Mouse (Mus musculus) limb, embryonic 13.5 days (tissue): ENCODE measurements around the gene Apela. TPM values are rescaled to one million over a fixed set of nuclear protein-coding genes. Genes with fewer than 3 reads are reported as not detected.

ENCODE experiments used
- ATAC-seq: fragments of 200-750 bp; cut with Nextera tagmentation; 2 replicates; pipeline ENCODE4 v1.8.0; 2017; ENCODE audit warnings: low read depth, moderate number of reproducible peaks, moderate TSS enrichment; ENCODE audit not compliant: low FRiP score
- H3K27ac ChIP-seq: fragments of 300-500 bp; sonication (generic); 2 replicates; pipeline ENCODE4 v1.5.1; 2015; ENCODE audit warnings: inconsistent platforms, mild to moderate bottlenecking, moderate library complexity
- H3K27me3 ChIP-seq: fragments of 300-500 bp; sonication (generic); 2 replicates; pipeline ENCODE4 v1.6.1; 2015; ENCODE audit warnings: mild to moderate bottlenecking, inconsistent platforms
- H3K36me3 ChIP-seq: fragments of 300-500 bp; sonication (generic); 2 replicates; pipeline ENCODE4 v1.6.1; 2015; ENCODE audit warnings: inconsistent platforms, mild to moderate bottlenecking, moderate library complexity
- H3K4me1 ChIP-seq: fragments of 300-500 bp; sonication (generic); 2 replicates; pipeline ENCODE4 v1.6.1; 2015; ENCODE audit warnings: inconsistent platforms
- H3K4me2 ChIP-seq: fragments of 300-500 bp; sonication (generic); replicated peaks from 2 replicates; pipeline ENCODE4 v1.6.1; 2015; ENCODE audit warnings: inconsistent platforms, mild to moderate bottlenecking, moderate library complexity
- H3K4me3 ChIP-seq: fragments of 300-500 bp; sonication (generic); 2 replicates; pipeline ENCODE4 v1.5.1; 2015; ENCODE audit warnings: moderate library complexity, mild to moderate bottlenecking, inconsistent platforms
- H3K9ac ChIP-seq: fragments of 300-500 bp; sonication (generic); 2 replicates; pipeline ENCODE4 v1.6.1; 2015; ENCODE audit warnings: mild to moderate bottlenecking, inconsistent platforms
- H3K9me3 ChIP-seq: fragments of 300-500 bp; sonication (generic); 2 replicates; pipeline ENCODE4 v1.6.1; 2016; ENCODE audit warnings: inconsistent platforms
- WGBS: fragments of 180-500 bp; shearing (Covaris S2); methylation state at CpG from one replicate; pipeline ENCODE4 v1.1.7; 2015; 5-methylcytosine and 5-hydroxymethylcytosine counted together
- polyA plus RNA-seq: library from polyadenylated mRNA; unstranded; fragments of >200 nt; fragmentation: Nextera tagmentation; extraction: Ambion mirVana; gene quantifications from 2 replicates; pipeline ENCODE4 v1.2.1, GENCODE M21; 2015

Apela gene
- polyA plus RNA-seq, 1 experiment from 2014 or later, result 12.4 TPM

DNA sequence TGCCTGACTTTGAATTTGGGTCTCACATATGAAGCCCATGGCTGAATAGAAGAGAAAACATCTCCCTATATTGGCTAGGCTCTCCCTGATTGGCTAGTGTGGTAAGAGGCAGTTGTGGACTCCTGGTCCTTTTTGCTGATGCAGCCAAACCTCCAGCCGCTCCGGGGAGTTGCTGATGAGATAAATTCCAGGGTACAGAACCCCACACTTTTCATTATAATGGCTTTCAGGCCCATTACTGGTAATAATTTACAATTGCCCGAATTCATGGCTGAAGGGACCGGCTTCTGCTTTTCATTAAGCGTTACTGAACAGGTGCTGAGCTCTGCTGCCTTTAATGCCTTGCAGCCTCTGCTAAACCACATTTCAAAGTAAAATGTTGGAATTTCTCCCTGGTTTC lies 16.8 kb upstream of the Apela start:
- ATAC-seq, result peak; percentile 82
- Histone ChIP-seq H3K9ac (no peak overlapping the region), H3K4me1 (peaks cover 19% of the 10 kb centered on the region), H3K9me3 (no peaks in the 10 kb centered on the region), H3K4me3 (no peak overlapping the region), H3K4me2 (peak overlapping the region; percentile 16; the same call in 1 of the 2 replicates), H3K27ac (peak overlapping the region; percentile 40; the same call in 1 of the 2 replicates), H3K27me3 (no peaks in the 10 kb centered on the region), H3K36me3 (no peaks in the 10 kb centered on the region)
- 15% methylated on average over 5 of the region's 5 CpGs for WGBS

DNA sequence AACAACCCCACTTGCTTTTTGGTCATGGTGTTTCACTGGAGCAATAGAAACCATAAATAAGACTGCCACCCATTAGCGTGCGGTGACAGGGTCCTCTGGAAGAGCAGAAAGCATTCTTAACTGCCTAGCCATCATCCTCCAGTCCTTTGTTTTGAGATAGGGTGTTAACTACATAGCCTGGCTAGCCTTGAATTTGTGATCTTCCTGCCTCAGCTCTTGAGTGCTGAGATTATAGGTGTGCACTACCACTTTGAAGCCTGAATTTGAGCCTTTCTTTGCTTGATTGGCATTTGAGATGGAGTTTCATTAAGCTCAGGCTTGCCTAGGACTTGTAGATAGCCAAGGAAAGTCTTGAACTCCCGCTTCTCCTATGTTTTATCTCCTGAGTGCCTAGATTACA lies 16.4 kb upstream of the Apela start:
- Histone ChIP-seq H3K4me2 (no peak overlapping the region), H3K9ac (no peak overlapping the region), H3K27me3 (no peaks in the 10 kb centered on the region), H3K27ac (peak overlapping the region; percentile 40), H3K36me3 (no peaks in the 10 kb centered on the region), H3K4me3 (no peak overlapping the region), H3K9me3 (no peaks in the 10 kb centered on the region), H3K4me1 (peaks cover 19% of the 10 kb centered on the region)
- 34% methylated on average over 3 of the region's 3 CpGs for WGBS
- ATAC-seq, result no peak

DNA sequence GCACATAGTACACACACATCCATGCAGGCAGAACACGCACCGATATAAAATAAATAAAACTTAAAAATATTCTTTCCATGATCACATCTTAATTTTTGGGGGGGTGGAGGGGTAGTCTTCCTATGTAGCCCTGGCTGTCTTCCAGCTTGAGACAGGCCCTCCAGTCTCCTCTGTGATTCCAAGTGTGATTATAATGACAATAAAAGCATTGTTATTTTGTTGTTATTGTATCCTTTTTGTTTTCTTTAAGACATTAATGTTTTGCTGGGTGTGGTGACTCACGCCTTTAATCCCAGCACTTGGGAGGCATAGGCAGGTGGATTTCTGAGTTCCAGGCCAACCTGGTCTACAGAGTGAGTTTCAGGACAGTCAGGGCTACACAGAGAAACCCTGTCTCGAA lies 10.7 kb upstream of the Apela start:
- H3K27me3 ChIP-seq, result no peaks in the 10 kb centered on the region
- no peak overlapping the region for H3K27ac ChIP-seq
- H3K9ac ChIP-seq, result no peak overlapping the region
- H3K36me3 ChIP-seq, result no peaks in the 10 kb centered on the region
- no peaks in the 10 kb centered on the region for H3K9me3 ChIP-seq
- WGBS, result 90% methylated on average over 4 of the region's 4 CpGs
- no peak overlapping the region for H3K4me2 ChIP-seq
- H3K4me1 ChIP-seq, result no peaks in the 10 kb centered on the region
- no peak overlapping the region for H3K4me3 ChIP-seq
- no peak for ATAC-seq

DNA sequence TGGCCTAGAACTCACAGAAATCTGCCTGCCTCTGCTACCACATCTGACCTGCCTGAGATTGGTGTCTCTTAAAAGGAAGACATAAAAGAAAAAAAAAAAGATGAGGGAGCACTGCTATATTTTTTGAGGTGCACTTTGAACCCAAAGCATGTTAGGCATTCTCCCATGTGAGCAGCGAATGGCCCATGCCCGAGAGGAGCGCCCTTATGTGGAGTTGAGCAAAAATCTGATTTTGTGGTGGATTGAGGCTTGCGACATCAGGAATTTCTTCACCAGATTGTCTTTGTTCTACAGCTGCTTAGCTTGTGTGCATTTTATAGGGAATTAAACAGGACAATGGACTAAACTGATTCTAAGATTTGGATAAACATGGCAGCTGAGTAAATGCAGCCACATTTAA lies 10.1 kb upstream of the Apela start:
- ATAC-seq, result no peak

DNA sequence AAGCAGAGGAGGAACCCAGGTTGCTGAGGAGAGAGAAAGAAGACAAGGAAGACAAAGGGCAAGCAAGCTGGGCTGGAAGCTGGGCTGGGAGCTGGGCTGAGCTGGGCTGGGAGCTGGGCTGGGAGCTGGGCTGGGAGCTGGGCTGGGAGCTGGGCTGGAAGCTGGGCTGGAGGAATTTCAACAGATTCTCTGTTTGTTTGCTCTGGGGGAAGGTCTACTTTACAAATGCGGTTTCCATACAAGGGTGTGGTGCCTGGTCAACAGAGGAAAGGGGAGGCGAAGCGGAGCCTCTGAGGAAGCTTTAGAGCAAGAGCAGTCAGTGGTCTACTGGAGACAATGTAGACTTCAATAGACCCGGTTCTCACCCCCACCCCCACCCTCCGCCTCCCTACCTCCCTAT lies 9.4 kb upstream of the Apela start:
- Histone ChIP-seq H3K4me3 (no peak overlapping the region), H3K4me1 (no peaks in the 10 kb centered on the region), H3K4me2 (no peak overlapping the region), H3K27ac (no peak overlapping the region), H3K9me3 (no peaks in the 10 kb centered on the region), H3K36me3 (no peaks in the 10 kb centered on the region), H3K9ac (no peak overlapping the region), H3K27me3 (no peaks in the 10 kb centered on the region)
- ATAC-seq, result peak; percentile 24; the same call in 1 of the 2 replicates
- 62% methylated on average over 5 of the region's 5 CpGs for WGBS

More for the DNA sequence above, 10.1 kb upstream of the Apela start:
- WGBS, result 87% methylated on average over 4 of the region's 4 CpGs
- Histone ChIP-seq H3K9me3 (no peaks in the 10 kb centered on the region), H3K27me3 (no peaks in the 10 kb centered on the region), H3K36me3 (no peaks in the 10 kb centered on the region), H3K27ac (no peak overlapping the region), H3K4me2 (no peak overlapping the region), H3K4me1 (no peaks in the 10 kb centered on the region), H3K9ac (no peak overlapping the region), H3K4me3 (no peak overlapping the region)

DNA sequence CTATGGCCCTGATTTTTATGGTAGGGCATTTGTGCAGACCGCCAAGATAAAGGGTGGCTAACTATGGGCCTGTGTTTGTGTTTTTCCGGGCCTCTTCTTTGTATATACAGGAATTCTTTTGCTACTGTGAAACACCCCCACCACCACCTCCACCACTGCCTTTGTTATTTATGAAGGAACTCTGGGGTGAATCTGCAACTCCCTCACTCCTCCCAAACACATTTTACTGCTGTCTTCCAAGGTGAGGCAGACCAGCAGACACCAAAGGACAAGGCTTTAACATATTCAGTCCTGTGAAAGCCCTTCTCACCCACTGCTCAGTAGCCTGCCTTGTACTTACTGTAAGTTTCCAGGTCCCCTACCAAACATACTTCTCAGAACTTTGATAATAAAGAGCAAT lies 3.0 kb downstream of the Apela start:
- H3K9me3 ChIP-seq, result no peaks in the 10 kb centered on the region
- WGBS, result 18% methylated on average over 2 of the region's 2 CpGs
- H3K27ac ChIP-seq, result peak overlapping the region; percentile 44; the same call in 1 of the 2 replicates
- ATAC-seq, result no peak
- no peak overlapping the region; the same call in 1 of the 2 replicates for H3K4me2 ChIP-seq
- no peak overlapping the region for H3K9ac ChIP-seq
- no peak overlapping the region for H3K4me3 ChIP-seq
- peaks cover 47% of the 10 kb centered on the region for H3K4me1 ChIP-seq
- H3K27me3 ChIP-seq, result no peaks in the 10 kb centered on the region
- no peaks in the 10 kb centered on the region for H3K36me3 ChIP-seq

DNA sequence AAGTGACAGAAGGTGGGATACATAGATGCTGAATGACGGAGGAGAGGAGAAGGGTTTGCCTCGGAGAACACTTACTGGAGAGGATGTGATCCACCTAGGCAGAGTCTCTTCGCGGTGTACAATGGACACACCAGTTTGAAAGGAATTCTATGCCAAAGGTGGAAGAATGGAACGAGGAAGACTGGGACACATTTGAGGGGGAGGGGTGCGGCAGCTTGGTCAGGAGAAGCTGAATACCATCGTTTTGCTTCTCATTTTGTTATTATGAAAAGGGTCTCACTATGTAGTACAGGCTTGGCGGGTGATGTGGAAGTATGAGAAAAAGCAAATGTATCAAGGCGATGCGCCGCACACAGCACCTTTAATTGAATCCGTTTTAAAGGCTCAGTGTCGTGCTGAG lies 4.1 kb downstream of the Apela start:
- H3K27me3 ChIP-seq, result no peaks in the 10 kb centered on the region
- 83% methylated on average over 13 of the region's 13 CpGs for WGBS
- peaks cover 48% of the 10 kb centered on the region for H3K4me1 ChIP-seq
- H3K36me3 ChIP-seq, result no peaks in the 10 kb centered on the region
- H3K4me2 ChIP-seq, result no peak overlapping the region
- no peak for ATAC-seq
- H3K27ac ChIP-seq, result no peak overlapping the region
- H3K9me3 ChIP-seq, result no peaks in the 10 kb centered on the region
- no peak overlapping the region for H3K4me3 ChIP-seq
- no peak overlapping the region for H3K9ac ChIP-seq

DNA sequence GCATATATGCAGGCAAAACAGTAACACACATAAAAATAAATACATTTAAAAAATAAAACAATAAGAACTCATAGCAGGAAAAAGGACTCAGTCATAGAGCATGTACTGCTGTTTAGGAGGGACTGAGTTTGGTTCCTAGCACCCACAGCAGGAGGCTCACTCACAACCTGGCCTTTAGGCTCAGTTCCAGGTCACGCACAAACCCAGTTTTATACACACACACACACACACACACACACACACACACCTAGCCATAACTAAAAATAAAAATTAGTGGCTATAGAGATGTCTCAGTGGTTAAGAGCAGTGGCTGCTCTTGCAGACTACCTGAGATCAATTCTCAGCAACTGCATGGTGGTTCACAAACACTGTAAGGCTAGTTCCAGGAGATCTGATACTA lies 5.0 kb downstream of the Apela start:
- H3K27me3 ChIP-seq, result no peaks in the 10 kb centered on the region
- no peak for ATAC-seq
- H3K9me3 ChIP-seq, result no peaks in the 10 kb centered on the region
- peaks cover 41% of the 10 kb centered on the region for H3K4me1 ChIP-seq
- no peak overlapping the region for H3K4me3 ChIP-seq
- H3K4me2 ChIP-seq, result no peak overlapping the region
- H3K9ac ChIP-seq, result no peak overlapping the region
- no peaks in the 10 kb centered on the region for H3K36me3 ChIP-seq
- H3K27ac ChIP-seq, result no peak overlapping the region
- 89% methylated on average over 1 of the region's 1 CpGs for WGBS

DNA sequence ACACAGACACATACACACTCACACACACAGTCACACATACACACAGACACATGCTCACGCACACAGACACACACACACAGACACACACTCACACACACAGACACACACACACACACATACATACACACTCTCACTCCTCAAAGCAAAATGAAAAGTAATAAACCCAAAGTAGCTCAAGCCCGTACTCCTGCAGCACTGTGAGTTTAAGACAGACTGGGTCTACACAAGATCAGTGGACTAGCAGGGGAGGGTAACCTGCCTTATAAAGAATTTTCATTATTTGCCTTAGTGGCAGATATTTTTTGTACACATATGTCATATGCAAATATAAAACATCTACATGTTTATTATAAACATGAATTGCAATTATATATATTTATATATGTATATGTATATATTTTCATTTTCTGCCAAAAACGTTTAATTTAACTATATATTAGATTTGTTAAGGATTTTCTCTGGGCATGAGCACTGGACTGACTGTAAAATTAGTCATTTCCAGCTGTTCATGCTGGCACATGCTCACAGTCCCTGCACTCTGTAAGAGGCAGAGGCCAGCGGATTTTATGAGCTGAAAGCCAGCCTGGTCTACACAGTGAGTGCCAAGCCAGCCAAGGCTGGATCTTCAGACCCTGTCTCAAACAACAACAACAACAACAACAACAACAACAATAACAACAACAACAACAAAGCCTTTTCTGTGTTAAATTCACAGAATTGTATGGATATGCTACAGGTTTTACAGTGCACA lies 6.2 kb downstream of the Apela start:
- whole genome bisulfite sequencing, result 41% methylated on average over 4 of the region's 4 CpGs
- Histone ChIP-seq H3K4me3 (no peak overlapping the region), H3K27ac (peak overlapping the region; percentile 39; the same call in 1 of the 2 replicates), H3K9ac (no peak overlapping the region), H3K36me3 (no peaks in the 10 kb centered on the region), H3K9me3 (no peaks in the 10 kb centered on the region), H3K27me3 (no peaks in the 10 kb centered on the region), H3K4me1 (peaks cover 41% of the 10 kb centered on the region), H3K4me2 (no peak overlapping the region)
- ATAC-seq, result peak; percentile 82

DNA sequence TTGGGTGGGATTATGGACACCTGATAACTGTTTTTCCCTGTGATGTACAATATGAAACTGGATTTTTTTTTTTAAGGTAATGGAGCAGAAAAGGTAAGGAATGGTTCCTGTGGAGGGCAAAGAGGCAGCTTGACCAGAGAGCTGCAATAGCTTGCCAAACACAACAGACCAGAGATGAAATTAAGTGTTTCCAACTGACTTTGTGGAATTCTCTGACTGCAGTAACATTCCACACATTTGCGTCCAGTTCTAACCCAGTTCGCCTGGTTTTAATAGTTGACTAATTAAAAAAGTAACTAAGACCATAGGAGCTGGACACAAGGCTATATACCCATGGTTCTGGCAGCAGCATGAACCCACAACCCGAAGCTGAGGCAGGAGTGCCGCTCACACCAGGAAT lies 7.4 kb downstream of the Apela start:
- 44% methylated on average over 4 of the region's 4 CpGs for WGBS
- Histone ChIP-seq H3K4me1 (peaks cover 33% of the 10 kb centered on the region), H3K4me2 (no peak overlapping the region), H3K36me3 (no peaks in the 10 kb centered on the region), H3K9me3 (no peaks in the 10 kb centered on the region), H3K9ac (no peak overlapping the region), H3K27ac (no peak overlapping the region), H3K4me3 (no peak overlapping the region), H3K27me3 (no peaks in the 10 kb centered on the region)
- ATAC-seq, result no peak

DNA sequence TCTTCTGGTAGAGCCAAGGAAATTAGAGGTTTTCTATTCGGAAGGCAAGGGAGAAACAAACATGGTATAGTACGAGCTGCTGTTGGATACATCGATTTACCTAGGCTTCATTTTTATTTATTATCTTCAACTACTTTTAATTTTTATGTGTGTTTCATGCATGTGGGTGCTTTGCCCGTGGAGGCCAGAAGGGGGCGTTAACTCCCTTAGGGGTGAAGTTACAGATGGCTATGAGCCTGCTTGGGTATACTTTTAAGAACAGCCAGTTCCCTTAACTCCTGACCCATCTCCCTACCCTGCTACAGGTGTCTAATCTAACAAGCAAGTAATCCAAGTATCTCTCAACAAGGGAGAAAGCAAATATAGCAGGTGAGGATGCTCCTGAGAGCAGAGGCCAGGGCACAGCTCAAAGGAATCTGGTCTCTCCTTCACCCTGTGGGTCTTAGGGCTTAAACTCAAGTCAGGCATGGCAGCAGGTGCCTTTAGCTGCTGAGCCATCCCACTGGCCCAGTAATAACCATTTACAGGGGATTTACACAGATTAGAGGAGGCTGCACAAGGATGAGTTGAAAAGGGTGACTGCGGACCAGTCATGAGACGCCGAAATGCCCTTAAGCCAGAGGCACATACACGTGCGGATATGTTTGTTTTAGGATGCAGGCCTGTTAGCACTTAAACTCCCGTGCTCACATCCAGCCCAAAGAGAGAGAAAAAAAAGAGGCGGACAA lies 8.0 kb downstream of the Apela start:
- no peak overlapping the region for H3K4me2 ChIP-seq
- H3K36me3 ChIP-seq, result no peaks in the 10 kb centered on the region
- H3K4me3 ChIP-seq, result no peak overlapping the region
- 65% methylated on average over 12 of the region's 12 CpGs for WGBS
- no peak overlapping the region for H3K9ac ChIP-seq
- no peaks in the 10 kb centered on the region for H3K9me3 ChIP-seq
- H3K4me1 ChIP-seq, result peaks cover 27% of the 10 kb centered on the region
- H3K27ac ChIP-seq, result no peak overlapping the region
- no peak for ATAC-seq
- no peaks in the 10 kb centered on the region for H3K27me3 ChIP-seq

DNA sequence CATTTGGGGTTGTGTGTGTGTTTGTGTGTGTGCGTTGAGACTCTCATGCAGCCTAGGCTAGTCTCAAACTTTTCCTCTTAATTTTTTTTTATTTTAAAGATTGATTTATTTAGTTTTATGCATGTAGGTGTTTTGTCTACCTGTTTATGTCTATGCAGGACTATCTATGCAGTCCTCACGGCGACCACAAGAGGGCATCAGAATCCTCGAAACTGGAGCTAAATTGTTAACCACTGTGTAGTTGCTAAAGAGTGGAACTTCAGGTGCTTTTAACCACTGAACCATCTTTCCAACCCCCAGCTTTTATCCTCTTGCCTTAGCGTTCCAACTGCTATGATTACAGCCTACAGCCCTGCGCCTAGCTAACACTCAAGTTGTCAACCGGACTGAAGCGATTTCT lies 14.7 kb downstream of the Apela start:
- ATAC-seq, result peak; percentile 51; the same call in 1 of the 2 replicates
- no peak overlapping the region for H3K4me3 ChIP-seq
- H3K36me3 ChIP-seq, result no peaks in the 10 kb centered on the region
- no peaks in the 10 kb centered on the region for H3K4me1 ChIP-seq
- no peak overlapping the region for H3K9ac ChIP-seq
- H3K27me3 ChIP-seq, result no peaks in the 10 kb centered on the region
- no peak overlapping the region for H3K27ac ChIP-seq
- 51% methylated on average over 8 of the region's 8 CpGs for WGBS
- H3K4me2 ChIP-seq, result no peak overlapping the region
- no peaks in the 10 kb centered on the region for H3K9me3 ChIP-seq
